Mouse (Mus musculus) hindbrain, embryonic 10.5 days (tissue): ENCODE data around the gene Syt12. TPM values are rescaled to one million over a fixed set of nuclear protein-coding genes. Genes with fewer than 3 reads are reported as not detected.

ENCODE experiments used
- DNase-seq: peaks from one replicate; pipeline ENCODE4 v3.0.0-alpha.2; 2017; ENCODE audit warnings: low spot score
- H3K27ac ChIP-seq: fragments of 300-500 bp; sonication (generic); 2 replicates; pipeline ENCODE4 v1.5.1; 2016; ENCODE audit warnings: mild to moderate bottlenecking, moderate library complexity
- H3K27me3 ChIP-seq: fragments of 300-500 bp; sonication (generic); 2 replicates; pipeline ENCODE4 v1.6.1; 2016; ENCODE audit warnings: mild to moderate bottlenecking; ENCODE audit not compliant: poor library complexity, insufficient read depth, severe bottlenecking
- H3K36me3 ChIP-seq: fragments of 300-500 bp; sonication (generic); 2 replicates; pipeline ENCODE4 v1.6.1; 2016; ENCODE audit warnings: mild to moderate bottlenecking, moderate library complexity
- H3K4me1 ChIP-seq: fragments of 300-500 bp; sonication (generic); replicated peaks from 2 replicates; pipeline ENCODE4 v1.6.1; 2016; ENCODE audit warnings: mild to moderate bottlenecking
- H3K4me3 ChIP-seq: fragments of 300-500 bp; sonication (generic); 2 replicates; pipeline ENCODE4 v1.5.1; 2016; ENCODE audit warnings: mild to moderate bottlenecking, moderate library complexity
- H3K9me3 ChIP-seq: fragments of 300-500 bp; sonication (generic); 2 replicates; pipeline ENCODE4 v1.6.1; 2016; ENCODE audit warnings: mild to moderate bottlenecking, moderate library complexity
- WGBS: fragments of 180-500 bp; shearing (Covaris S2); methylation state at CpG from one replicate; pipeline ENCODE4 v1.1.7; 2016; 5-methylcytosine and 5-hydroxymethylcytosine counted together
- polyA plus RNA-seq: library from polyadenylated mRNA; unstranded; fragments of >200 nt; fragmentation: Nextera tagmentation; extraction: Ambion mirVana; gene quantifications from 2 replicates; pipeline ENCODE4 v1.2.1, GENCODE M21; 2016

Gene Syt12
- polyA plus RNA-seq, 1 experiment from 2014 or later = 1.2 TPM

DNA sequence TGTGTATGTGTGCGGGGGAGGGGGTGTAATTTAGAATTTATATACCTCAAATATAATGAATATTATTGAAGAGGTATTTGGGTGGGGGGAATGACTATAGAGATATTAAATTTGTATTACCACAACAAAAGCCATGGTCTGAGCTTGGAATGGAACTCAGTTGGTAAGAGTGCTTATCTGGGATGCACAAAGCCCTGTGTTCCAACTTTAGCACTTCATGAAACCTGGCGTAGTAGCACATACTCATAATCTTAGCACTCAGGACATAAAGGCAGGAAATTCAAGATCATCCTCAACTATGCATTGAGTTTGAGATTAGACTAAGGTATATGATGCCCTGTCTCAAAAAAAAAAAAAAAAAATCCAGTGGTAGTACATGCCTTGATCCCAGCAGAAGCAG, 72.4 kb downstream of the Syt12 start:
- no peaks in the 10 kb centered on the region for H3K9me3 ChIP-seq
- DNase-seq = no peak
- no peak overlapping the region for H3K27ac ChIP-seq
- H3K36me3 ChIP-seq = no peaks in the 10 kb centered on the region
- H3K4me1 ChIP-seq = no peaks in the 10 kb centered on the region
- H3K27me3 ChIP-seq = no peaks in the 10 kb centered on the region
- H3K4me3 ChIP-seq = no peak overlapping the region
- 93% methylated on average over 2 of the region's 2 CpGs for WGBS

- peaks cover 11% of the 10 kb centered on the region for H3K27me3 ChIP-seq
- peaks cover 27% of the 10 kb centered on the region for H3K4me1 ChIP-seq
- H3K27ac ChIP-seq = no peak overlapping the region
- 0 out of 2 replicates have a peak overlapping the region, but pooled peaks have one; percentile 96 for H3K4me3 ChIP-seq
- H3K36me3 ChIP-seq = peaks cover 1% of the 10 kb centered on the region; the same call in 1 of the 2 replicates
- WGBS = 79% methylated on average over 4 of the region's 4 CpGs
- H3K9me3 ChIP-seq = no peaks in the 10 kb centered on the region
- DNase-seq = no peak
Observed at GRCm38 (mm10) chr19:4398959-4399358, 78.3 kb downstream of the Syt12 start.

GRCm38 (mm10) chr19:4398630-4398948, 78.7 kb downstream of the Syt12 start:
- H3K4me3 ChIP-seq = peak overlapping the region; percentile 96
- H3K27ac ChIP-seq = peak overlapping the region; percentile 99
- no peaks in the 10 kb centered on the region for H3K9me3 ChIP-seq
- peaks cover 11% of the 10 kb centered on the region for H3K27me3 ChIP-seq
- no peak for DNase-seq
- peaks cover 31% of the 10 kb centered on the region for H3K4me1 ChIP-seq
- 27% methylated on average over 8 of the region's 8 CpGs for WGBS
- H3K36me3 ChIP-seq = peaks cover 5% of the 10 kb centered on the region; the same call in 1 of the 2 replicates

DNA sequence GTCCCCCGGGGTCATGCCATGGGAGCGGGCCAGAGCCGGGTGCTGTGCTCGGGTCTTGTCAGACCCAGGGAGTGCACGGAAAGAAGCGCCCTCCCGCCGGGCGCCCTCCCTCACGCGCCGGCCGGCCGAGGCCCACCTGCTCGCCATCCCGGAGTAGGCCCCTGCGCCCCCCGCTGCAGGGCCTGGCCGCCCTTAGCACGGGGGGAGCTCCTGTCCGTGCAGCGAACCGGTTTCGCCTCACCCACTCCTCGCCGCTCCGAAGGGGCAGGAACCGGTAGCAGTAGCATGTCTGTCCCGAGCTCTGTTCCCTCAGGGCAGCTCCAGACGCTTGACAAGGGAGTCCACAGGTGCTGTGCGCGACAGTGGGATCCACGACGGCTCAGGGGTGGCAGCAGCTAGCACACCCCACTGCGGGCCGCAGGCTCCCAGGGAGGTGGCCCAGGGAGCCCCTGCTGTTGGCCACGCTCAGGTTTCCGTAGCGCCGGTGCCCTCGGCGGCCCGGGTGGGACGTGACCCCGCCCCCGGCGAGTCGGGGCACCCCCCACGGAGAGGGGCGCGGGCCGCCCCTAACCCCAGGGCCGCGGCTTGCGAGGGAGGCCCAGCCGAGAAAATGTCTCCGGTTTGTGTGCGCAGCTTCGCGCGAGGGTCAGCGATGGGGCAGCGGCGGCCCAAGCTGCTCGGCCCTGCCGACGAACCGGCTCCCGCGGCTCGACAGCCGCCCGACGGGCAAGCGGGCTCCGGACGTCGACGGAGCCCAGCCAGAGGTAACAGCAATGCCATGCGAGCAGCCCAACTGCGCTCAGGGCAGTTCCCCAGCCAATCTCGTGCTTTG, 79.2 kb downstream of the Syt12 start, which contains the start of gene Kdm2a:
TSS of gene Kdm2a (minus strand) at position 488 of the 832 bp plus-strand sequence.
- Histone ChIP-seq H3K36me3 (peaks cover 11% of the 10 kb centered on the region; the same call in 1 of the 2 replicates), H3K27me3 (peaks cover 11% of the 10 kb centered on the region), H3K4me1 (peaks cover 37% of the 10 kb centered on the region), H3K27ac (peak within 1 kb of the TSS; percentile 99), H3K9me3 (no peaks in the 10 kb centered on the region), H3K4me3 (peak within 1 kb of the TSS; percentile 96)
- WGBS = 1% methylated on average over 82 of the region's 82 CpGs
- DNase-seq = peak; percentile 52

GRCm38 (mm10) chr19:4396998-4397797, 80.0 kb downstream of the Syt12 start:
- peaks cover 14% of the 10 kb centered on the region; the same call in 1 of the 2 replicates for H3K36me3 ChIP-seq
- H3K9me3 ChIP-seq = no peaks in the 10 kb centered on the region
- H3K4me3 ChIP-seq = peak overlapping the region; percentile 96
- peak overlapping the region; percentile 99 for H3K27ac ChIP-seq
- H3K27me3 ChIP-seq = peaks cover 11% of the 10 kb centered on the region
- peak; percentile 100 for DNase-seq
- under 1% methylated on average over 80 of the region's 90 CpGs for WGBS
- H3K4me1 ChIP-seq = peaks cover 42% of the 10 kb centered on the region

DNA sequence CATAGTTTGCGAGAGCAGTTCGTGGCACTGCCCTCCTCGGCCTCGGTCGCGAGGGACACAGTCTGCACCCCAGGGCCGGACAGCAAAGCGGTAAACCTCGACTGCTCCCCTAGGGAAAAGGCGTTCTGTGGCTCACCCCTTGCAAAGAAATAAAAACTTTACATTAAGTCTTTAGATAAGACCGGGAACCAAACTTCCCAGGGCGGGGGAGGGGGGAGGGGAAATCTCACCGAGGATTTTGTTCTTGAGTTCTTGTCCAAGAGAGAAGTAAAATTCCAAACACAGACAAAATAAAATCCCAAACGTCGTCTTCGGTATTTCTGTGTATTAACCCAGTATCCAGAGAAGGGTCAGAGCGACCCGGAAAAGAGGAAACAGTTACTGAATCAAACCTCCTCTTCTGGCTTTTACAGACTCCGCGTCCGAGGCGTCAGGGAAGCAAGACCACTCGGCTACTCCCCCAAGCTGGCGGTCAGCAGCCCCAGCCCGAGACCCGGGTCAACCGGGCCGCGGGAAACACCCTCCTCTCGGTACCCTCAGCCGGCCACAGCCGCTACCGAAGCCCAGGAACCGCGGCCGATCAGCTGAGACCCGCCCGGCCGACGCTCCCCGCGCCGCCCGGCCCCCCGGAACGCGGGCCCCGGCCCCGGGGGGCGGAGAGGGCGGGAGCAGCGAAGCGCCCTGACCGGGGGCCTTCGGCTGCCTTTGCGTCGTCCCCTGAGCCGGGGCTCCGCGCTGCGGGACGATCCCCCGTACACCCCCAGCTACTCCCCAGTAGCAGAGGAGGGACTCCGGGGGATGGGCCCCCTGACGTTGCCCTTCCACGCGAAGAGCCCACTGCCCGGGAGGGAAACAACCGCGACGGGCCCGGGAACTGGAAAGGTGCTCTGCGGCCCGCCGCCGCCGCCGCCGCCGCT, 80.9 kb downstream of the Syt12 start:
- peaks cover 11% of the 10 kb centered on the region for H3K27me3 ChIP-seq
- H3K36me3 ChIP-seq = peaks cover 21% of the 10 kb centered on the region
- H3K4me3 ChIP-seq = peak overlapping the region; percentile 96
- WGBS = under 1% methylated on average over 80 of the region's 80 CpGs
- H3K9me3 ChIP-seq = no peaks in the 10 kb centered on the region
- H3K27ac ChIP-seq = peak overlapping the region; percentile 99
- peaks cover 42% of the 10 kb centered on the region for H3K4me1 ChIP-seq
- DNase-seq = no peak

Other genes starting within 250 kb of the Syt12 start
- 17.5 and 19.7 TPM in 2 replicates for gene Pold4, start 245.5 kb downstream of the Syt12 start, polyA plus RNA-seq
- 4.0 and 5.9 TPM in 2 replicates for gene Ssh3, start 208.3 kb downstream of the Syt12 start, polyA plus RNA-seq
- gene Ankrd13d, start 194.3 kb downstream of the Syt12 start, polyA plus RNA-seq = 9.9 and 14.4 TPM in 2 replicates
- gene Grk2, start 171.2 kb downstream of the Syt12 start, polyA plus RNA-seq = 14.8 and 16.7 TPM in 2 replicates
- gene Kdm2a, start 79.2 kb downstream of the Syt12 start, polyA plus RNA-seq = 51.6 and 53.9 TPM in 2 replicates
- gene Rhod, start 38.0 kb downstream of the Syt12 start, polyA plus RNA-seq = 16.5 and 19.5 TPM in 2 replicates
- 0.13 TPM in 1 of 2 replicates, not detected in the other for gene 2010003K11Rik, start 21.1 kb upstream of the Syt12 start, polyA plus RNA-seq
- gene Pcx, start 33.0 kb upstream of the Syt12 start, polyA plus RNA-seq = 23.1 and 25.5 TPM in 2 replicates
- 5.9 and 8.2 TPM in 2 replicates for gene Lrfn4, start 138.2 kb upstream of the Syt12 start, polyA plus RNA-seq
- 80.0 and 81.4 TPM in 2 replicates for gene Rce1, start 148.2 kb upstream of the Syt12 start, polyA plus RNA-seq
- gene Gm960, start 221.2 kb upstream of the Syt12 start, polyA plus RNA-seq = 2.9 and 3.1 TPM in 2 replicates
- 12.7 and 20.6 TPM in 2 replicates for gene Sptbn2, start 233.7 kb upstream of the Syt12 start, polyA plus RNA-seq